Mouse (Mus musculus) layer of hippocampus, adult 9-10 months (tissue): ENCODE measurements around the gene C1ql1.
A peak's percentile ranks its signal among the peaks of the same experiment; 100 is the strongest.

Source experiments
- DNase-seq: peaks from one replicate; pipeline ENCODE4 v3.0.0; 2022; ENCODE audit warnings: low spot score

Gene C1ql1

GRCm38 (mm10) chr11:102958431-102958830, 11.9 kb upstream of the C1ql1 start:
- no peak for DNase-seq

GRCm38 (mm10) chr11:102957692-102958091, 11.2 kb upstream of the C1ql1 start:
- DNase-seq = no peak

GRCm38 (mm10) chr11:102956962-102957614, 10.6 kb upstream of the C1ql1 start:
- DNase-seq = no peak

- DNase-seq = no peak
Observed at GRCm38 (mm10) chr11:102952922-102953321, 6.4 kb upstream of the C1ql1 start.

- no peak for DNase-seq
Observed at GRCm38 (mm10) chr11:102948043-102948961, 1.8 kb upstream of the C1ql1 start.

- no peak for DNase-seq
Observed at GRCm38 (mm10) chr11:102946992-102947343, 480 bp upstream of the C1ql1 start.

- DNase-seq = no peak
Observed at GRCm38 (mm10) chr11:102945306-102946264, 903 bp downstream of the C1ql1 start.

GRCm38 (mm10) chr11:102941236-102941635, 5.3 kb downstream of the C1ql1 start:
- no peak for DNase-seq

- DNase-seq = no peak
Observed at GRCm38 (mm10) chr11:102939024-102939675, 7.3 kb downstream of the C1ql1 start.

- DNase-seq = no peak
Observed at GRCm38 (mm10) chr11:102937529-102938182, 8.8 kb downstream of the C1ql1 start.

GRCm38 (mm10) chr11:102936272-102936671, 10.2 kb downstream of the C1ql1 start:
- no peak for DNase-seq

- DNase-seq = no peak
Observed at GRCm38 (mm10) chr11:102930672-102931071, 15.8 kb downstream of the C1ql1 start.

GRCm38 (mm10) chr11:102925351-102925717, 21.2 kb downstream of the C1ql1 start:
- DNase-seq = no peak

- peak; percentile 83 for DNase-seq
Observed at GRCm38 (mm10) chr11:102924557-102925350, 21.7 kb downstream of the C1ql1 start, which contains the start of gene Kif18b. Gene Kif18b, minus strand, starts transcription at chr11:102925124.

GRCm38 (mm10) chr11:102921491-102921890, 25.0 kb downstream of the C1ql1 start:
- DNase-seq = no peak

GRCm38 (mm10) chr11:102918077-102918476, 28.4 kb downstream of the C1ql1 start:
- DNase-seq = no peak

GRCm38 (mm10) chr11:102915380-102915779, 31.1 kb downstream of the C1ql1 start:
- DNase-seq = no peak

GRCm38 (mm10) chr11:102911376-102911775, 35.1 kb downstream of the C1ql1 start:
- no peak for DNase-seq

GRCm38 (mm10) chr11:102903654-102904053, 42.8 kb downstream of the C1ql1 start:
- DNase-seq = no peak

GRCm38 (mm10) chr11:102902107-102902506, 44.4 kb downstream of the C1ql1 start:
- DNase-seq = no peak
